Mouse (Mus musculus) myocyte (in vitro differentiated cells): ENCODE measurements around the gene Neu1.

Experiments used
- MAX ChIP-seq: IDR thresholded peaks from one replicate; pipeline ENCODE4 v1.6.1; 2011; ENCODE audit warnings: low read depth, mild to moderate bottlenecking, control low read depth
- MYOG ChIP-seq, 3 experiments: IDR thresholded peaks; one replicate each; pipeline ENCODE4 v1.6.1; 2011; ENCODE audit warnings: control low read depth in 2 of 3, low read depth in 2 of 3, mild to moderate bottlenecking in 2 of 3; ENCODE audit not compliant: insufficient read length in 2 of 3, control insufficient read depth in 1 of 3, insufficient read depth in 1 of 3
- POLR2A ChIP-seq: IDR thresholded peaks from one replicate; pipeline ENCODE4 v1.6.1; 2011; ENCODE audit warnings: low read depth, mild to moderate bottlenecking, control low read depth, moderate library complexity; ENCODE audit not compliant: insufficient read length
- POLR2AphosphoS2 ChIP-seq: IDR thresholded peaks from one replicate; pipeline ENCODE4 v1.6.1; 2011; ENCODE audit warnings: low read depth, control low read depth; ENCODE audit not compliant: insufficient read length
- USF1 ChIP-seq: IDR thresholded peaks from one replicate; pipeline ENCODE4 v1.6.1; 2011; ENCODE audit warnings: low read depth, mild to moderate bottlenecking, control low read depth, moderate library complexity

GRCm38 (mm10) chr17:34947606-34948005, 16.6 kb downstream of the Neu1 start:
- no peak for TF ChIP-seq USF1
- TF ChIP-seq POLR2A = no peak
- no peak for TF ChIP-seq POLR2AphosphoS2
- TF ChIP-seq MYOG (IDR thresholded peaks at IDR 0.05; ENCODE audit: control insufficient read depth in 1 of 3, insufficient read depth in 1 of 3, insufficient read length in 2 of 3, low read depth in 2 of 3) = no peak
- TF ChIP-seq MAX = no peak
